Mouse (Mus musculus): ENCODE results near the gene Tmem186. TPM values are rescaled to one million over a fixed set of nuclear protein-coding genes. Genes with fewer than 3 reads are reported as not detected.
A peak's percentile ranks its signal among the peaks of the same experiment; 100 is the strongest.

The Tmem186 gene
- polyA plus RNA-seq, 1 experiment from 2014 or later = 13.8 TPM

GRCm38 (mm10) chr16:8672811-8673210 is 35.3 kb upstream of the Tmem186 start:
- Histone ChIP-seq H3K9me3 (replicated peaks; ENCODE audit: low read length) (no peaks in the 10 kb centered on the region), H3K9ac (ENCODE audit: low read depth, low read length) (no peak overlapping the region), H3K27ac (no peak overlapping the region), H3K4me3 (replicated peaks; ENCODE audit: low read depth, low read length) (no peak overlapping the region), H3K4me1 (replicated peaks; ENCODE audit: insufficient read depth, low read length) (peaks cover 18% of the 10 kb centered on the region), H3K27me3 (ENCODE audit: insufficient read depth, low read length) (no peaks in the 10 kb centered on the region), H3K4me2 (ENCODE audit: low read length) (peak overlapping the region; percentile 84; the same call in 1 of the 2 replicates), H3K36me3 (ENCODE audit: insufficient read depth, low read length) (no peaks in the 10 kb centered on the region)
- no peak for DNase-seq (ENCODE audit: low spot score)
- ATAC-seq (replicated peaks; ENCODE audit: low FRiP score, low read depth) = no peak
- TF ChIP-seq CTCF (IDR thresholded peaks at IDR 0.05; ENCODE audit: low read depth) = no peak

- H3K9ac ChIP-seq (ENCODE audit: low read depth, low read length) = peak overlapping the region; percentile 63; the same call in 1 of the 2 replicates
- H3K27me3 ChIP-seq (ENCODE audit: insufficient read depth, low read length) = no peaks in the 10 kb centered on the region
- TF ChIP-seq CTCF (IDR thresholded peaks at IDR 0.05; ENCODE audit: low read depth) = no peak
- peaks cover 18% of the 10 kb centered on the region for H3K4me1 ChIP-seq (replicated peaks; ENCODE audit: insufficient read depth, low read length)
- DNase-seq (ENCODE audit: low spot score) = no peak
- WGBS = under 1% methylated on average over 18 of the region's 18 CpGs
- no peaks in the 10 kb centered on the region for H3K9me3 ChIP-seq (replicated peaks; ENCODE audit: low read length)
- peak overlapping the region; percentile 59 for H3K4me3 ChIP-seq (replicated peaks; ENCODE audit: low read depth, low read length)
- ATAC-seq (replicated peaks; ENCODE audit: low FRiP score, low read depth) = no peak
- no peaks in the 10 kb centered on the region for H3K36me3 ChIP-seq (ENCODE audit: insufficient read depth, low read length)
- peak overlapping the region; percentile 84 for H3K4me2 ChIP-seq (ENCODE audit: low read length)
- H3K27ac ChIP-seq = no peak overlapping the region
Observed at GRCm38 (mm10) chr16:8672350-8672687, 34.8 kb upstream of the Tmem186 start.

- Histone ChIP-seq H3K36me3 (ENCODE audit: insufficient read depth, low read length) (no peaks in the 10 kb centered on the region), H3K9ac (ENCODE audit: low read depth, low read length) (peak within 1 kb of the TSS; percentile 63), H3K9me3 (replicated peaks; ENCODE audit: low read length) (no peaks in the 10 kb centered on the region), H3K4me1 (replicated peaks; ENCODE audit: insufficient read depth, low read length) (peaks cover 23% of the 10 kb centered on the region), H3K27ac (peak within 1 kb of the TSS; percentile 85), H3K27me3 (ENCODE audit: insufficient read depth, low read length) (no peaks in the 10 kb centered on the region), H3K4me3 (replicated peaks; ENCODE audit: low read depth, low read length) (peak within 1 kb of the TSS; percentile 59), H3K4me2 (ENCODE audit: low read length) (peak within 1 kb of the TSS; percentile 84)
- DNase-seq (ENCODE audit: low spot score) (peak; percentile 96), ATAC-seq (replicated peaks; ENCODE audit: low FRiP score, low read depth) (peak; percentile 89)
- WGBS = under 1% methylated on average over 67 of the region's 67 CpGs
- TF ChIP-seq CTCF (IDR thresholded peaks at IDR 0.05; ENCODE audit: low read depth) = peak; percentile 54
Observed at GRCm38 (mm10) chr16:8671551-8672349, 34.2 kb upstream of the Tmem186 start, which contains the start of gene Carhsp1. TSS of gene Carhsp1 (minus strand) at chr16:8672155.

GRCm38 (mm10) chr16:8670041-8671035 is 32.8 kb upstream of the Tmem186 start:
- H3K4me1 ChIP-seq (replicated peaks; ENCODE audit: insufficient read depth, low read length) = peaks cover 24% of the 10 kb centered on the region
- no peaks in the 10 kb centered on the region for H3K9me3 ChIP-seq (replicated peaks; ENCODE audit: low read length)
- 14% methylated on average over 14 of the region's 15 CpGs for WGBS
- peak overlapping the region; percentile 59 for H3K4me3 ChIP-seq (replicated peaks; ENCODE audit: low read depth, low read length)
- no peaks in the 10 kb centered on the region for H3K36me3 ChIP-seq (ENCODE audit: insufficient read depth, low read length)
- H3K9ac ChIP-seq (ENCODE audit: low read depth, low read length) = 0 out of 2 replicates have a peak overlapping the region, but pooled peaks have one; percentile 13
- no peak for TF ChIP-seq CTCF (IDR thresholded peaks at IDR 0.05; ENCODE audit: low read depth)
- peak overlapping the region; percentile 85 for H3K27ac ChIP-seq
- peak overlapping the region; percentile 84 for H3K4me2 ChIP-seq (ENCODE audit: low read length)
- no peaks in the 10 kb centered on the region for H3K27me3 ChIP-seq (ENCODE audit: insufficient read depth, low read length)
- ATAC-seq (replicated peaks; ENCODE audit: low FRiP score, low read depth) (no peak), DNase-seq (ENCODE audit: low spot score) (peak; percentile 39)

- Histone ChIP-seq H3K27me3 (ENCODE audit: insufficient read depth, low read length) (no peaks in the 10 kb centered on the region), H3K4me2 (ENCODE audit: low read length) (peak overlapping the region; percentile 84; the same call in 1 of the 2 replicates), H3K9ac (ENCODE audit: low read depth, low read length) (no peak overlapping the region), H3K36me3 (ENCODE audit: insufficient read depth, low read length) (no peaks in the 10 kb centered on the region), H3K9me3 (replicated peaks; ENCODE audit: low read length) (no peaks in the 10 kb centered on the region), H3K4me1 (replicated peaks; ENCODE audit: insufficient read depth, low read length) (peaks cover 24% of the 10 kb centered on the region), H3K27ac (no peak overlapping the region), H3K4me3 (replicated peaks; ENCODE audit: low read depth, low read length) (no peak overlapping the region)
- no peak for DNase-seq (ENCODE audit: low spot score)
- WGBS = 57% methylated on average over 5 of the region's 5 CpGs
- ATAC-seq (replicated peaks; ENCODE audit: low FRiP score, low read depth) = no peak
- TF ChIP-seq CTCF (IDR thresholded peaks at IDR 0.05; ENCODE audit: low read depth) = no peak
Observed at GRCm38 (mm10) chr16:8669432-8669831, 31.9 kb upstream of the Tmem186 start.

GRCm38 (mm10) chr16:8668386-8668785 is 30.9 kb upstream of the Tmem186 start:
- no peak for ATAC-seq (replicated peaks; ENCODE audit: low FRiP score, low read depth)
- WGBS = 89% methylated on average over 2 of the region's 2 CpGs
- Histone ChIP-seq H3K9me3 (replicated peaks; ENCODE audit: low read length) (no peaks in the 10 kb centered on the region), H3K9ac (ENCODE audit: low read depth, low read length) (no peak overlapping the region), H3K4me2 (ENCODE audit: low read length) (no peak overlapping the region), H3K36me3 (ENCODE audit: insufficient read depth, low read length) (no peaks in the 10 kb centered on the region), H3K4me1 (replicated peaks; ENCODE audit: insufficient read depth, low read length) (peaks cover 24% of the 10 kb centered on the region), H3K27ac (no peak overlapping the region), H3K27me3 (ENCODE audit: insufficient read depth, low read length) (no peaks in the 10 kb centered on the region), H3K4me3 (replicated peaks; ENCODE audit: low read depth, low read length) (no peak overlapping the region)
- TF ChIP-seq CTCF (IDR thresholded peaks at IDR 0.05; ENCODE audit: low read depth) = no peak
- no peak for DNase-seq (ENCODE audit: low spot score)

Data from kidney, postnatal 0 days (tissue).